Mouse (Mus musculus) forebrain, embryonic 10.5 days (tissue): ENCODE results near the gene Gm10715. TPM values are rescaled to one million over a fixed set of nuclear protein-coding genes. Genes with fewer than 3 reads are reported as not detected.
"Not testable (repeated sequence)": the region's sequence is repeated elsewhere in the genome, so short reads cannot be mapped to it uniquely, and the experiment has no call there.

Experiments
- DNase-seq: peaks from one replicate; pipeline ENCODE4 v3.0.0-alpha.2; 2017; ENCODE audit warnings: low spot score; ENCODE audit errors: extremely low spot score
- H3K27ac ChIP-seq: fragments of 300-500 bp; sonication (generic); 2 replicates; pipeline ENCODE4 v1.5.1; 2016; ENCODE audit warnings: mild to moderate bottlenecking
- H3K27me3 ChIP-seq: fragments of 300-500 bp; sonication (generic); 2 replicates; pipeline ENCODE4 v1.6.1; 2016; ENCODE audit warnings: mild to moderate bottlenecking; ENCODE audit not compliant: poor library complexity, severe bottlenecking
- H3K36me3 ChIP-seq: fragments of 300-500 bp; sonication (generic); replicated peaks from 2 replicates; pipeline ENCODE4 v1.6.1; 2016; ENCODE audit warnings: mild to moderate bottlenecking, moderate library complexity
- H3K4me1 ChIP-seq: fragments of 300-500 bp; sonication (generic); 2 replicates; pipeline ENCODE4 v1.6.1; 2016
- H3K4me3 ChIP-seq: fragments of 300-500 bp; sonication (generic); 2 replicates; pipeline ENCODE4 v1.5.1; 2016; ENCODE audit warnings: mild to moderate bottlenecking, moderate library complexity
- H3K9me3 ChIP-seq: fragments of 300-500 bp; sonication (generic); 2 replicates; pipeline ENCODE4 v1.6.1; 2016; ENCODE audit warnings: mild to moderate bottlenecking, moderate library complexity
- WGBS: fragments of 180-500 bp; shearing (Covaris S2); methylation state at CpG from one replicate; pipeline ENCODE4 v1.1.7; 2016; 5-methylcytosine and 5-hydroxymethylcytosine counted together
- polyA plus RNA-seq: library from polyadenylated mRNA; unstranded; fragments of >200 nt; fragmentation: Nextera tagmentation; extraction: Ambion mirVana; gene quantifications from 2 replicates; pipeline ENCODE4 v1.2.1, GENCODE M21; 2016

The Gm10715 gene
- polyA plus RNA-seq, result not detected in 2 replicates

DNA sequence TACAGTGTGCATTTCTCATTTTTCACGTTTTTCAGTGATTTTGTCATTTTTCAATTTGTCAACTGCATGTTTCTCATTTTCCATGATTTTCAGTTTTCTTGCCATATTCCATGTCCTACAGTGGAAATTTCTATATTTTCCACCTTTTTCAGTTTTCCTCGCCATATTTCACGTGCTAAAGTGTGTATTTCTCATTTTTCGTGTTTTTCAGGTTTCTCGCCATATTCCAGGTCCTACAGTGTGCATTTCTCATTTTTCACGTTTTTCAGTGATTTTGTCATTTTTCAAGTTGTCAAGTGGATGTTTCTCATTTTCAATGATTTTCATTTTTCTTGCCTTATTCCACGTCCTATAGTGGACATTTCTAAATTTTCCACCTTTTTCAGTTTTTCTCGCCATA is at the start of gene Gm10715:
Gene Gm10715, plus strand, starts transcription at position 301 of the 400 bp plus-strand sequence.
- not testable (repeated sequence) for H3K27ac ChIP-seq, H3K36me3 ChIP-seq, H3K4me3 ChIP-seq, H3K4me1 ChIP-seq, DNase-seq, H3K27me3 ChIP-seq
- peaks cover 13% of the 10 kb centered on the region; the same call in 1 of the 2 replicates for H3K9me3 ChIP-seq
- WGBS, result 74% methylated on average over 8 of the region's 8 CpGs

DNA sequence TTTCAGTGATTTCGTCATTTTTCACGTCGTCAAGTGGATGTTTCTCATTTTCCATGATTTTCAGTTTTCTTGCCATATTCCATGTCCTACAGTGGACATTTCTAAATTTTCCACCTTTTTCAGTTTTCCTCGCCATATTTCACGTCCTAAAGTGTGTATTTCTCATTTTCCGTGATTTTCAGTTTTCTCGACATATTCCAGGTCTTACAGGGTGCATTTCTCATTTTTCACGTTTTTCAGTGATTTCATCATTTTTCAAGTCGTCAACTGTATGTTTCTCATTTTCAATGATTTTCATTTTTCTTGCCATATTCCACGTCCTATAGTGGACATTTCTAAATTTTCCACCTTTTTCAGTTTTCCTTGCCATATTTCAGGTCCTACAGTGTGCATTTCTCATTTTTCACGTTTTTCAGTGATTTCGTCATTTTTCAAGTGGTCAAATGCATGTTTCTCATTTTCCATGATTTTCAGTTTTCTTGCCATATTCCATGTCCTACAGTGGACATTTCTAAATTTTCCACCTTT is 36.2 kb upstream of the Gm10715 start, which contains the start of gene Gm10722:
Gene Gm10722, plus strand, starts transcription at position 478 of the 528 bp plus-strand sequence.
- not testable (repeated sequence) for H3K4me3 ChIP-seq, H3K27ac ChIP-seq, H3K27me3 ChIP-seq, H3K9me3 ChIP-seq, H3K4me1 ChIP-seq, H3K36me3 ChIP-seq
- peak; percentile 40 for DNase-seq
- WGBS, result 72% methylated on average over 12 of the region's 12 CpGs

DNA sequence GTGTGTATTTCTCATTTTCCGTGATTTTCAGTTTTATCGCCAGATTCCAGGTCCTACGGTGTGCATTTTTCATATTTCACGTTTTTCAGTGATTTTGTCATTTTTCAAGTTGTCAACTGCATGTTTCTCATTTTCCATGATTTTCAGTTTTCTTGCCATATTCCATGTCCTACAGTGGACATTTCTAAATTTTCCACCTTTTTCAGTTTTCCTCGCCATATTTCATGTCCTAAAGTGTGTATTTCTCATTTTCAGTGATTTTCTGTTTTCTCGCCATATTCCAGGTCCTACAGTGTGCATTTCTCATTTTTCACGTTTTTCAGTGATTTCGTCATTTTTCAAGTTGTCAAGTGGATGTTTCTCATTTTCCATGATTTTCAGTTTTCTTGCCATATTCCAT is 35.7 kb upstream of the Gm10715 start:
- not testable (repeated sequence) for H3K27me3 ChIP-seq, H3K9me3 ChIP-seq, H3K36me3 ChIP-seq, H3K27ac ChIP-seq, H3K4me3 ChIP-seq, DNase-seq, H3K4me1 ChIP-seq
- 65% methylated on average over 8 of the region's 8 CpGs for WGBS

DNA sequence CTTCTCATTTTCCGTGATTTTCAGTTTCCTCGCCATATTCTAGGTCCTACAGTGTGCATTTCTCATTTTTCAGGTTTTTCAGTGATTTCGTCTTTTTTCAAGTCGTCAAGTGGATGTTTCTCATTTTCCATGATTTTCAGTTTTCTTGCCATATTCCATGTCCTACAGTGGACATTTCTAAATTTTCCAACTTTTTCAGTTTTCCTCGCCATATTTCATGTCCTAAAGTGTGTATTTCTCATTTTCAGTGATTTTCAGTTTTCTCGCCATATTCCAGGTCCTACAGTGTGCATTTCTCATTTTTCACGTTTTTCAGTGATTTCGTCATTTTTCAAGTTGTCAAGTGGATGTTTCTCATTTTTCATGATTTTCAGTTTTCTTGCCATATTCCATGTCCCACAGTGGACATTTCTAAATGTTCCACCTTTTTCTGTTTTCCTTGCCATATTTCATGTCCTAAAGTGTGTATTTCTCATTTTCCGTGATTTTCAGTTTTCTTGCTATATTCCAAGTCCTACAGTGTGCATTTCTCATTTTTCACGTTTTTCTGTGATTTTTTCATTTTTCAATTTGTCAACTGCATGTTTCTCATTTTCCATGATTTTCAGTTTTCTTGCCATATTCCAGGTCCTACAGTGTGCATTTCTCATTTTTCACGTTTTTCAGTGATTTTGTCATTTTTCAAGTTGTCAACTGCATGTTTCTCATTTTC is 34.6 kb upstream of the Gm10715 start:
- H3K4me1 ChIP-seq, H3K27ac ChIP-seq, H3K36me3 ChIP-seq, H3K9me3 ChIP-seq, H3K27me3 ChIP-seq, H3K4me3 ChIP-seq: not testable (repeated sequence)
- WGBS, result 71% methylated on average over 9 of the region's 11 CpGs
- DNase-seq, result peak; percentile 78

DNA sequence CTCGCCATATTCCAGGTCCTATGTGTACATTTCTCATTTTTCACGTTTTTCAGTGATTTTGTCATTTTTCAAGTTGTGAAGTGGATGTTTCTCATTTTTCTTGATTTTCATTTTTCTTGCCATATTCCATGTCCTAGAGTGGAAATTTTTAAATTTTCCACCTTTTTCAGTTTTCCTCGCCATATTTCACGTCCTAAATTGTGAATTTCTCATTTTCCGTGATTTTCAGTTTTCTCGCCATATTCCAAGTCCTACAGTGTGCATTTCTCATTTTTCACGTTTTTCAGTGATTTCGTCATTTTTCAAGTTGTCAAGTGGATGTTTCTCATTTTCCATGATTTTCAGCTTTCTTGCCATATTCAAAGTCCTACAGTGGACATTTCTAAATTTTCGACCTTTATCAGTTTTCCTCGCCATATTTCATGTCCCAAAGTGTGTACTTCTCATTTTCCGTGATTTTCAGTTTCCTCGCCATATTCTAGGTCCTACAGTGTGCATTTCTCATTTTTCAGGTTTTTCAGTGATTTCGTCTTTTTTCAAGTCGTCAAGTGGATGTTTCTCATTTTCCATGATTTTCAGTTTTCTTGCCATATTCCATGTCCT is 33.8 kb upstream of the Gm10715 start, which contains the start of gene Gm11168:
Gene Gm11168, plus strand, starts transcription at position 553 of the 603 bp plus-strand sequence.
- H3K27ac ChIP-seq, DNase-seq, H3K4me3 ChIP-seq, H3K36me3 ChIP-seq, H3K4me1 ChIP-seq, H3K27me3 ChIP-seq: not testable (repeated sequence)
- 76% methylated on average over 6 of the region's 14 CpGs for WGBS
- peaks cover 12% of the 10 kb centered on the region for H3K9me3 ChIP-seq

DNA sequence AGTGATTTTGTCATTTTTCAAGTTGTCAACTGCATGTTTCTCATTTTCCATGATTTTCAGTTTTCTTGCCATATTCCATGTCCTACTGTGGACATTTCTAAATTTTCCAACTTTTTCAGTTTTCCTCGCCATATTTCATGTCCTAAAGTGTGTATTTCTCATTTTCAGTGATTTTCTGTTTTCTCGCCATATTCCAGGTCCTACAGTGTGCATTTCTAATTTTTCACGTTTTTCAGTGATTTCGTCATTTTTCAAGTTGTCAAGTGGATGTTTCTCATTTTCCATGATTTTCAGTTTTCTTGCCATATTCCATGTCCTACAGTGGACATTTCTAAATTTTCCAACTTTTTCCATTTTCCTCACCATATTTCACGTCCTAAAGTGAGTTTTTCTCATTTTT is 30.5 kb upstream of the Gm10715 start:
- peaks cover 12% of the 10 kb centered on the region for H3K9me3 ChIP-seq
- not testable (repeated sequence) for H3K27me3 ChIP-seq, H3K27ac ChIP-seq, H3K4me1 ChIP-seq, DNase-seq, H3K4me3 ChIP-seq, H3K36me3 ChIP-seq
- 82% methylated on average over 1 of the region's 5 CpGs for WGBS

DNA sequence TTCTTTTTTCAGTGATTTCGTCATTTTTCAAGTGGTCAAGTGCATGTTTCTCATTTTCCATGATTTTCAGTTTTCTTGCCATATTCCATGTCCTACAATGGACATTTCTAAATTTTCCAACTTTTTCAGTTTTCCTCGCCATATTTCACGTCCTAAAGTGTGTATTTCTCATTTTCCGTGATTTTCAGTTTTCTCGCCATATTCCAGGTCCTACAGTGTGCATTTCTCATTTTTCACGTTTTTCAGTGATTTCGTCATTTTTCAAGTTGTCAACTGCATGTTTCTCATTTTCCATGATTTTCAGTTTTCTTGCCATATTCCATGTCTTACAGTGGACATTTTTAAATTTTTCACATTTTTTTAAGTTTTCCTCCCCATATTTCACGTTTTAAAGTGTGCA is 30.0 kb upstream of the Gm10715 start:
- H3K36me3 ChIP-seq, H3K27ac ChIP-seq, DNase-seq, H3K4me3 ChIP-seq, H3K27me3 ChIP-seq, H3K4me1 ChIP-seq: not testable (repeated sequence)
- H3K9me3 ChIP-seq, result peaks cover 12% of the 10 kb centered on the region
- WGBS, result 72% methylated on average over 8 of the region's 8 CpGs

DNA sequence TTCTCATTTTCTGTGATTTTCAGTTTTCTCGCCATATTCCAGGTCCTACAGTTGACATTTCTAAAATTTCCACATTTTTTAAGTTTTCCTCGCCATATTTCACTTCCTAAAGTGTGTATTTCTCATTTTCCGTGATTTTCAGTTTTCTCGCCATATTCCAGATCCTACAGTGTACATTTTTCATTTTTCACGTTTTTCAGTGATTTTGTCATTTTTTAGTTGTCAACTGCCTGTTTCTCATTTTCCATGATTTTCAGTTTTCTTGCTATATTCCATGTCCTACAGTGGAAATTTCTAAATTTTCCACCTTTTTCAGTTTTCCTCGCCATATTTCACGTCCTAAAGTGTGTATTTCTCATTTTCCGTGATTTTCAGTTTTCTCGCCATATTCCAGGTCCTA is 29.4 kb upstream of the Gm10715 start:
- H3K9me3 ChIP-seq, H3K27ac ChIP-seq, H3K27me3 ChIP-seq, H3K4me3 ChIP-seq, H3K36me3 ChIP-seq, H3K4me1 ChIP-seq: not testable (repeated sequence)
- 82% methylated on average over 8 of the region's 9 CpGs for WGBS
- DNase-seq, result peak; percentile 27

DNA sequence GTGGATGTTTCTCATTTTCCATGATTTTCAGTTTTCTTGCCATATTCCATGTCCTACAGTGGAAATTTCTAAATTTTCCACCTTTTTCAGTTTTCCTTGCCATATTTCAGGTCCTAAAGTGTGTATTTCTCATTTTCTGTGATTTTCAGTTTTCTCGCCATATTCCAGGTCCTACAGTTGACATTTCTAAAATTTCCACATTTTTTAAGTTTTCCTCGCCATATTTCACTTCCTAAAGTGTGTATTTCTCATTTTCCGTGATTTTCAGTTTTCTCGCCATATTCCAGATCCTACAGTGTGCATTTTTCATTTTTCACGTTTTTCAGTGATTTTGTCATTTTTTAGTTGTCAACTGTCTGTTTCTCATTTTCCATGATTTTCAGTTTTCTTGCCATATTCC is 27.3 kb upstream of the Gm10715 start:
- H3K27ac ChIP-seq, H3K4me1 ChIP-seq, H3K4me3 ChIP-seq, DNase-seq, H3K9me3 ChIP-seq, H3K36me3 ChIP-seq, H3K27me3 ChIP-seq: not testable (repeated sequence)
- no CpG with 5 or more reads among the region's 5 CpGs for WGBS

DNA sequence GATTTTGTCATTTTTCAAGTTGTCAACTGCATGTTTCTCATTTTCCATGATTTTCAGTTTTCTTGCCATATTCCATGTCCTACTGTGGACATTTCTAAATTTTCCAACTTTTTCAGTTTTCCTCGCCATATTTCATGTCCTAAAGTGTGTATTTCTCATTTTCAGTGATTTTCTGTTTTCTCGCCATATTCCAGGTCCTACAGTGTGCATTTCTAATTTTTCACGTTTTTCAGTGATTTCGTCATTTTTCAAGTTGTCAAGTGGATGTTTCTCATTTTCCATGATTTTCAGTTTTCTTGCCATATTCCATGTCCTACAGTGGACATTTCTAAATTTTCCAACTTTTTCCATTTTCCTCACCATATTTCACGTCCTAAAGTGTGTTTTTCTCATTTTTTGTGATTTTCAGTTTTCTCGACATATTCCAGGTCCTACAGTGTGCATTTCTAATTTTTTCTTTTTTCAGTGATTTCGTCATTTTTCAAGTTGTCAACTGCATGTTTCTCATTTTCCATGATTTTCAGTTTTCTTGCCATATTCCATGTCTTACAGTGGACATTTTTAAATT is 24.5 kb upstream of the Gm10715 start:
- H3K27ac ChIP-seq, H3K36me3 ChIP-seq, H3K4me3 ChIP-seq, H3K27me3 ChIP-seq, H3K4me1 ChIP-seq, H3K9me3 ChIP-seq, DNase-seq: not testable (repeated sequence)
- 81% methylated on average over 3 of the region's 7 CpGs for WGBS

DNA sequence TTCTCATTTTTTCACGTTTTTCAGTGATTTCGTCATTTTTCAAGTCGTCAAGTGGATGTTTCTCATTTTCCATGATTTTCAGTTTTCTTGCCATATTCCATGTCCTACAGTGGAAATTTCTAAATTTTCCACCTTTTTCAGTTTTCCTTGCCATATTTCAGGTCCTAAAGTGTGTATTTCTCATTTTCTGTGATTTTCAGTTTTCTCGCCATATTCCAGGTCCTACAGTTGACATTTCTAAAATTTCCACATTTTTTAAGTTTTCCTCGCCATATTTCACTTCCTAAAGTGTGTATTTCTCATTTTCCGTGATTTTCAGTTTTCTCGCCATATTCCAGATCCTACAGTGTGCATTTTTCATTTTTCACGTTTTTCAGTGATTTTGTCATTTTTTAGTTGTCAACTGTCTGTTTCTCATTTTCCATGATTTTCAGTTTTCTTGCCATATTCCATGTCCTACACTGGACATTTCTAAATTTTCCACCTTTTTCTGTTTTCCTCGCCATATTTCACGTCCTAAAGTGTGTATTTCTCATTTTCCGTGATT is 23.9 kb upstream of the Gm10715 start, which contains the start of gene Gm10721:
Gene Gm10721, plus strand, starts transcription at position 408 of the 547 bp plus-strand sequence.
- no CpG with 5 or more reads among the region's 11 CpGs for WGBS
- not testable (repeated sequence) for H3K27ac ChIP-seq, H3K4me3 ChIP-seq, H3K9me3 ChIP-seq, H3K27me3 ChIP-seq, H3K4me1 ChIP-seq, DNase-seq, H3K36me3 ChIP-seq

DNA sequence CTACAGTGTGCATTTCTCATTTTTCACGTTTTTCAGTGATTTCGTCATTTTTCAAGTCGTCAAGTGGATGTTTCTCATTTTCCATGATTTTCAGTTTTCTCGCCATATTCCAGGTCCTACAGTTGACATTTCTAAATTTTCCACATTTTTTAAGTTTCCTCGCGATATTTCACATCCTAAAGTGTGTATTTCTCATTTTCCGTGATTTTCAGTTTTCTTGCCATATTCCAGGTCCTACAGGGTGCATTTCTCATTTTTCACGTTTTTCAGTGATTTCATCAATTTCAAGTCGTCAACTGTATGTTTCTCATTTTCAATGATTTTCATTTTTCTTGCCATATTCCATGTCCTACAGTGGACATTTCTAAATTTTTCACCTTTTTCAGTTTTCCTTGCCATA is 21.3 kb upstream of the Gm10715 start, which contains the start of gene Gm10720:
Gene Gm10720, plus strand, starts transcription at position 301 of the 400 bp plus-strand sequence.
- 67% methylated on average over 5 of the region's 9 CpGs for WGBS
- not testable (repeated sequence) for H3K9me3 ChIP-seq, H3K27ac ChIP-seq, H3K36me3 ChIP-seq, H3K27me3 ChIP-seq, DNase-seq, H3K4me3 ChIP-seq, H3K4me1 ChIP-seq

DNA sequence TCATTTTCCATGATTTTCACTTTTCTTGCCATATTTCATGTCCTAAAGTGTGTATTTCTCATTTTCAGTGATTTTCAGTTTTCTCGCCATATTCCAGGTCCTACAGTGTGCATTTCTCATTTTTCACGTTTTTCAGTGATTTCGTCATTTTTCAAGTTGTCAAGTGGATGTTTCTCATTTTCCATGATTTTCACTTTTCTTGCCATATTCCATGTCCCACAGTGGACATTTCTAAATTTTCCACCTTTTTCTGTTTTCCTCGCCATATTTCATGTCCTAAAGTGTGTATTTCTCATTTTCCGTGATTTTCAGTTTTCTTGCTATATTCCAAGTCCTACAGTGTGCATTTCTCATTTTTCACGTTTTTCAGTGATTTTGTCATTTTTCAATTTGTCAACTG is 20.8 kb upstream of the Gm10715 start:
- not testable (repeated sequence) for H3K27ac ChIP-seq, H3K9me3 ChIP-seq, DNase-seq, H3K4me3 ChIP-seq, H3K27me3 ChIP-seq, H3K36me3 ChIP-seq, H3K4me1 ChIP-seq
- WGBS, result 71% methylated on average over 6 of the region's 6 CpGs
